Mouse (Mus musculus) small intestine, adult 2 months (tissue): ENCODE results near the gene Pradc1.

ENCODE experiments used
- CTCF ChIP-seq: fragments of 200-500 bp; IDR thresholded peaks from 2 replicates; pipeline ENCODE4 v1.5.1; 2012; ENCODE audit warnings: low read depth, mild to moderate bottlenecking, control low read depth, inconsistent platforms, low read length, moderate library complexity, mixed read lengths; ENCODE audit not compliant: insufficient replicate concordance, insufficient read length; ENCODE audit errors: extremely low read depth
- POLR2A ChIP-seq: fragments of 200-500 bp; IDR thresholded peaks from 2 replicates; pipeline ENCODE4 v1.6.1; 2012; ENCODE audit warnings: low read depth, mild to moderate bottlenecking, control low read depth, inconsistent platforms, low read length, moderate library complexity

- TF ChIP-seq POLR2A: no peak
- no peak for TF ChIP-seq CTCF
These were observed 38.5 kb upstream of the Pradc1 start for GRCm38 (mm10) chr6:85490252-85490651.
